Mouse (Mus musculus) ES-Bruce4 (cell line): Measurements from ENCODE around the gene Blm. TPM values are rescaled to one million over a fixed set of nuclear protein-coding genes. Genes with fewer than 3 reads are reported as not detected.

Experiments
- H3K27ac ChIP-seq: 2 replicates; pipeline ENCODE4 v1.5.1; 2012; ENCODE audit warnings: low read length, inconsistent platforms; ENCODE audit not compliant: insufficient read depth
- H3K27me3 ChIP-seq: 2 replicates; pipeline ENCODE4 v1.6.1; 2012; ENCODE audit warnings: mild to moderate bottlenecking, low read length, inconsistent platforms; ENCODE audit not compliant: control insufficient read depth, poor library complexity, insufficient read depth, severe bottlenecking
- H3K36me3 ChIP-seq: 2 replicates; pipeline ENCODE4 v1.6.1; 2012; ENCODE audit warnings: inconsistent platforms, mild to moderate bottlenecking, low read length, moderate library complexity; ENCODE audit not compliant: control insufficient read depth, poor library complexity, insufficient read depth, severe bottlenecking
- H3K4me1 ChIP-seq: one replicate; pipeline ENCODE4 v1.8.1; 2011; ENCODE audit warnings: low read length; ENCODE audit not compliant: control insufficient read depth, insufficient read depth
- H3K4me3 ChIP-seq: 2 replicates; pipeline ENCODE4 v1.5.1; 2011; ENCODE audit warnings: low read depth, mild to moderate bottlenecking, low read length
- H3K9ac ChIP-seq: 2 replicates; pipeline ENCODE4 v1.6.1; 2012; ENCODE audit warnings: low read depth, mild to moderate bottlenecking, inconsistent platforms; ENCODE audit not compliant: poor library complexity, severe bottlenecking
- H3K9me3 ChIP-seq: replicated peaks from 2 replicates; pipeline ENCODE4 v1.6.1; 2012; ENCODE audit warnings: mild to moderate bottlenecking, low read length, inconsistent platforms; ENCODE audit not compliant: control insufficient read depth, poor library complexity, insufficient read depth, severe bottlenecking
- CTCF ChIP-seq: IDR thresholded peaks from one replicate; pipeline ENCODE4 v1.8.1; 2011; ENCODE audit warnings: low read depth, low read length
- EP300 ChIP-seq: IDR thresholded peaks from 2 replicates; pipeline ENCODE4 v1.6.1; 2011; ENCODE audit warnings: low read depth, low read length; ENCODE audit not compliant: insufficient read depth
- POLR2A ChIP-seq: IDR thresholded peaks from one replicate; pipeline ENCODE4 v1.8.1; 2011; ENCODE audit warnings: low read length; ENCODE audit not compliant: insufficient read depth
- polyA plus RNA-seq: library from polyadenylated mRNA; stranded (reverse); fragments of >200 nt; gene quantifications from 2 replicates; pipeline ENCODE4 v1.2.4, GENCODE M21; 2011; ENCODE audit warnings: low read depth; ENCODE audit not compliant: missing spikeins, insufficient read depth, insufficient read length

The Blm gene
- polyA plus RNA-seq, 1 experiment: 139 TPM

- no peaks in the 10 kb centered on the region for H3K27me3 ChIP-seq
- H3K36me3 ChIP-seq: no peaks in the 10 kb centered on the region; the same call in 1 of the 2 replicates
- TF ChIP-seq CTCF (no peak), POLR2A (no peak), EP300 (no peak)
Observed at GRCm38 (mm10) chr7:80453997-80454396, 80.9 kb downstream of the Blm start.

GRCm38 (mm10) chr7:80453121-80453520, 81.8 kb downstream of the Blm start:
- no peaks in the 10 kb centered on the region; the same call in 1 of the 2 replicates for H3K36me3 ChIP-seq
- H3K27ac ChIP-seq: no peak overlapping the region
- H3K4me1 ChIP-seq: no peaks in the 10 kb centered on the region
- TF ChIP-seq CTCF (no peak), EP300 (no peak), POLR2A (no peak)
- no peaks in the 10 kb centered on the region for H3K27me3 ChIP-seq
- H3K4me3 ChIP-seq: no peak overlapping the region
- H3K9me3 ChIP-seq: no peaks in the 10 kb centered on the region
- H3K9ac ChIP-seq: no peak overlapping the region

More at GRCm38 (mm10) chr7:80453997-80454396, 80.9 kb downstream of the Blm start:
- Histone ChIP-seq H3K27ac (no peak overlapping the region), H3K4me1 (no peaks in the 10 kb centered on the region), H3K9me3 (no peaks in the 10 kb centered on the region), H3K9ac (no peak overlapping the region), H3K4me3 (no peak overlapping the region)

GRCm38 (mm10) chr7:80452241-80452640, 82.7 kb downstream of the Blm start:
- Histone ChIP-seq H3K9me3 (no peaks in the 10 kb centered on the region), H3K9ac (no peak overlapping the region), H3K27ac (no peak overlapping the region), H3K36me3 (no peaks in the 10 kb centered on the region; the same call in 1 of the 2 replicates), H3K27me3 (no peaks in the 10 kb centered on the region), H3K4me1 (no peaks in the 10 kb centered on the region), H3K4me3 (no peak overlapping the region)
- TF ChIP-seq POLR2A: no peak
- TF ChIP-seq EP300: no peak
- TF ChIP-seq CTCF: no peak

DNA sequence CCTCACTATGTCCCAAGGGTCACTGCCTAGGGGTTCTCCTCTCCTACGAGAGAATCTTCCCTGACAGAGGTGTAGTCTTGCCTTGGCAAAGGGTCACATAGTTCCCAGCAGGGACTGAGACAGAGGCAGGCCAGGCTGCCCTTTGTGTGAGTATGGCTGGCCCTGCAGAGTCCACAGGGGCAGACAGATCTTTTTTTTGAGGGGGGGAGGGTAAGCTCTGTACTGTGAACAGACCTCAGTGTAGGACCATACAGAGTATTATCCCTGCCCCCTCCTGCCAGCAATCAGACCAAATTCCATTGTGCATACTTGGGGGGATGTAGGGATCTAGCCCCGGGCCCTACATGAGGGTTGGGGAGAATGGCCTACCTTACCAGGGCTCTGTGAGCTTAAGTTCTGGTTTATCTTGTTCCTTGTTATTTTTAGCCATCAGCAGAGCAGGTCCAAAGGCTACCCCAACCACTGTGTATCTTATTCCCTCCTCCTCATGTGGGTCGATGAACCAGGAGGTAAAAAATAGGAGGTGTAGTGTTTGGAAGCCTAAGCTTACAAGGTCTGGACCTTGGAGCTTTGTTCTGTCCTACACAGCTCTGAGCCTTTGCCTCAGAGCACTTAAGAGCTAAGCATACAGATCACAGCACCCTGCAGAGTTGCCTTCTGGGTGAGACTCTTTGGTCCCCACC, 83.2 kb downstream of the Blm start:
- Histone ChIP-seq H3K9me3 (no peaks in the 10 kb centered on the region), H3K36me3 (no peaks in the 10 kb centered on the region; the same call in 1 of the 2 replicates), H3K27me3 (no peaks in the 10 kb centered on the region), H3K4me1 (no peaks in the 10 kb centered on the region), H3K27ac (no peak overlapping the region), H3K4me3 (no peak overlapping the region), H3K9ac (no peak overlapping the region)
- TF ChIP-seq POLR2A: no peak

- Histone ChIP-seq H3K4me1 (no peaks in the 10 kb centered on the region), H3K4me3 (no peak overlapping the region), H3K36me3 (no peaks in the 10 kb centered on the region; the same call in 1 of the 2 replicates), H3K27me3 (no peaks in the 10 kb centered on the region), H3K27ac (no peak overlapping the region), H3K9ac (no peak overlapping the region), H3K9me3 (no peaks in the 10 kb centered on the region)
- TF ChIP-seq CTCF (no peak), EP300 (no peak), POLR2A (no peak)
Observed at GRCm38 (mm10) chr7:80450354-80450753, 84.6 kb downstream of the Blm start.

- no peak overlapping the region for H3K9ac ChIP-seq
Observed at GRCm38 (mm10) chr7:80449620-80450091, 85.3 kb downstream of the Blm start.

More at GRCm38 (mm10) chr7:80449620-80450091, 85.3 kb downstream of the Blm start:
- TF ChIP-seq CTCF (no peak), EP300 (no peak), POLR2A (no peak)
- Histone ChIP-seq H3K4me3 (no peak overlapping the region), H3K27ac (no peak overlapping the region), H3K4me1 (no peaks in the 10 kb centered on the region), H3K36me3 (no peaks in the 10 kb centered on the region; the same call in 1 of the 2 replicates), H3K9me3 (no peaks in the 10 kb centered on the region), H3K27me3 (no peaks in the 10 kb centered on the region)
